Mouse (Mus musculus): ENCODE data around the gene Eef1akmt1.

- no peak for TF ChIP-seq POLR2A (IDR thresholded peaks at IDR 0.05; ENCODE audit: extremely low read depth, insufficient read depth, low read length)
- peak; percentile 47; the same call in 1 of the 2 replicates for TF ChIP-seq CTCF (IDR thresholded peaks at IDR 0.05; ENCODE audit: extremely low read depth, insufficient read depth, low read length)
Observed at GRCm38 (mm10) chr14:57619487-57619886, 48.1 kb upstream of the Eef1akmt1 start.

All from cortical plate, adult 2 months (tissue).